In the genomic region with DNA sequence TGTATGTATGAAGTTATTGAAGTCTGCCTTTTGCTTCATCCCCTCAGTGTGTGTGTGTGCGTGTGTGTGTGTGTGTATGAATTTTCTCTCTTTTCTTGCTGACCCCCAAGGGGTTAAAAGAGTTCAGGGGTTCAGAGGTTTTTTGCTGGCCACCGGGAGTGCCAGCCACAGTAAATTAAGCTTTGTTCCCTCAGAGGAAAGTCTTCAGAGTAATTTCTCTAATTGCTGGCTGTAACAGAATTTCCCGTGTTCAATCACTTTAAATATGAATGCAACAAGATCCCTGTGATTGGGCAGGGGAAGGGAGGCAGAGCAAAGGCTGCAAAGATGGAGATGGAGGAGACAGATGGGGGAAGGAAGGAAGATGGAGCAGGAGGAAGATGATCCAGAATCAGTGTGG, we compare ENCODE assay signal across 21 mouse cellular contexts. TPM values are rescaled to one million over a fixed set of nuclear protein-coding genes. Genes with fewer than 3 reads are reported as not detected.
A peak's percentile ranks its signal among the peaks of the same experiment; 100 is the strongest.
DNase-seq lines count a peak whose midpoint lies in the region; ATAC-seq and TF ChIP-seq lines count a peak whose summit lies in the region.
"Had no signal": no experiment of that assay in that cellular context is flagged by ENCODE, and none has a peak within 500 bp of the region (broad histone marks: within the 10 kb centered on the region; RNA-seq: fewer than 3 reads in every experiment).

No protein-coding gene starts in this region.

- no peak for ATAC-seq in forebrain, embryonic 14.5 days
- no peak for ATAC-seq in forebrain, embryonic 16.5 days
- no peak for ATAC-seq in intestine, embryonic 14.5 days (replicated peaks; ENCODE audit: low FRiP score, low TSS enrichment, low read depth)
- no peak for ATAC-seq in intestine, embryonic 16.5 days
- ATAC-seq: forebrain, embryonic 15.5 days had no signal

- no peaks in the 10 kb centered on the region for H3K4me1 ChIP-seq in forebrain, embryonic 14.5 days (ENCODE audit: control insufficient read depth, insufficient read depth, low read length)
- H3K4me1 ChIP-seq in forebrain, embryonic 16.5 days (replicated peaks; ENCODE audit: control insufficient read depth, insufficient read depth, low read length) = no peaks in the 10 kb centered on the region
- H3K4me1 ChIP-seq in intestine, embryonic 14.5 days (replicated peaks; ENCODE audit: control insufficient read depth, insufficient read depth, low read length) = no peaks in the 10 kb centered on the region
- H3K4me1 ChIP-seq in intestine, embryonic 16.5 days (ENCODE audit: control insufficient read depth, insufficient read depth, low read length) = no peaks in the 10 kb centered on the region
- H3K4me1 ChIP-seq: forebrain, embryonic 12.5 days; forebrain, embryonic 15.5 days had no signal

- H3K27ac ChIP-seq in forebrain, embryonic 14.5 days (ENCODE audit: low read depth, low read length) = no peak overlapping the region
- no peak overlapping the region for H3K27ac ChIP-seq in forebrain, embryonic 16.5 days (ENCODE audit: low read length)
- no peak overlapping the region for H3K27ac ChIP-seq in intestine, embryonic 14.5 days (ENCODE audit: low read depth)
- H3K27ac ChIP-seq in intestine, embryonic 16.5 days (ENCODE audit: low read length) = no peak overlapping the region
- no peak overlapping the region for H3K27ac ChIP-seq in left cerebral cortex, adult 2 months
- H3K27ac ChIP-seq: embryonic facial prominence, embryonic 10.5 days; embryonic facial prominence, embryonic 12.5 days; forebrain, embryonic 12.5 days; forebrain, embryonic 15.5 days had no signal

- no peak for TF ChIP-seq CTCF in left cerebral cortex, adult 2 months (IDR thresholded peaks at IDR 0.05)

- intact Hi-C loops in left cerebral cortex, adult 2 months (cut with DNase I) = no loop called here

- no peak overlapping the region for H3K4me2 ChIP-seq in forebrain, embryonic 14.5 days (ENCODE audit: low read length)
- H3K4me2 ChIP-seq in forebrain, embryonic 16.5 days (ENCODE audit: low read length) = no peak overlapping the region
- H3K4me2 ChIP-seq in intestine, embryonic 14.5 days (ENCODE audit: low read length) = no peak overlapping the region
- H3K4me2 ChIP-seq in intestine, embryonic 16.5 days (ENCODE audit: low read depth, low read length) = no peak overlapping the region
- H3K4me2 ChIP-seq: embryonic facial prominence, embryonic 12.5 days; forebrain, embryonic 12.5 days; forebrain, embryonic 15.5 days had no signal

- H3K4me3 ChIP-seq in forebrain, embryonic 14.5 days (ENCODE audit: low read depth, low read length) = no peak overlapping the region
- H3K4me3 ChIP-seq in forebrain, embryonic 16.5 days (replicated peaks; ENCODE audit: low read length) = no peak overlapping the region
- H3K4me3 ChIP-seq in intestine, embryonic 14.5 days (ENCODE audit: low read depth, low read length) = no peak overlapping the region
- H3K4me3 ChIP-seq in intestine, embryonic 16.5 days (ENCODE audit: low read length) = no peak overlapping the region
- no peak overlapping the region for H3K4me3 ChIP-seq in left cerebral cortex, adult 2 months
- H3K4me3 ChIP-seq: embryonic facial prominence, embryonic 10.5 days; embryonic facial prominence, embryonic 12.5 days; forebrain, embryonic 12.5 days; forebrain, embryonic 15.5 days had no signal

- H3K27me3 ChIP-seq in forebrain, embryonic 14.5 days (replicated peaks; ENCODE audit: control insufficient read depth, insufficient read depth, low read length) = no peaks in the 10 kb centered on the region
- no peaks in the 10 kb centered on the region for H3K27me3 ChIP-seq in forebrain, embryonic 16.5 days (replicated peaks; ENCODE audit: control insufficient read depth, insufficient read depth, low read length)
- no peaks in the 10 kb centered on the region for H3K27me3 ChIP-seq in intestine, embryonic 14.5 days (replicated peaks; ENCODE audit: control insufficient read depth, insufficient read depth, low read length)
- H3K27me3 ChIP-seq in intestine, embryonic 16.5 days (replicated peaks; ENCODE audit: control insufficient read depth, insufficient read depth, low read length) = no peaks in the 10 kb centered on the region
- H3K27me3 ChIP-seq: embryonic facial prominence, embryonic 12.5 days; forebrain, embryonic 12.5 days; forebrain, embryonic 15.5 days had no signal

- no peaks in the 10 kb centered on the region for H3K36me3 ChIP-seq in forebrain, embryonic 14.5 days (ENCODE audit: control insufficient read depth, insufficient read depth, low read length)
- H3K36me3 ChIP-seq in forebrain, embryonic 16.5 days (ENCODE audit: control insufficient read depth, insufficient read depth) = no peaks in the 10 kb centered on the region
- H3K36me3 ChIP-seq in intestine, embryonic 14.5 days (ENCODE audit: control insufficient read depth, insufficient read depth, low read length) = no peaks in the 10 kb centered on the region
- no peaks in the 10 kb centered on the region for H3K36me3 ChIP-seq in intestine, embryonic 16.5 days (ENCODE audit: control insufficient read depth, insufficient read depth, low read length)
- H3K36me3 ChIP-seq: embryonic facial prominence, embryonic 10.5 days; embryonic facial prominence, embryonic 12.5 days; forebrain, embryonic 12.5 days; forebrain, embryonic 15.5 days had no signal

- DNase-seq in forebrain, embryonic 14.5 days (ENCODE audit: low spot score) = peak; percentile 13
- peak; percentile 12 for DNase-seq in intestine, embryonic 14.5 days (ENCODE audit: low spot score)
- DNase-seq in retina, embryonic 14.5 days (ENCODE audit: low spot score) = peak; percentile 74
- no peak for DNase-seq in left cerebral cortex, adult 2 months (ENCODE audit: extremely low spot score in 1 of 2, low spot score in 2 of 2)
- no peak for DNase-seq in adrenal gland, adult 18-20 months (ENCODE audit: low spot score in 2 of 2)
- DNase-seq: adrenal gland, adult 8-10 months; adrenal gland, postnatal 14 days; adrenal gland, postnatal 36 days; cerebellum, adult 11-12 months; cerebellum, adult 2 months; cerebellum, adult 9-10 months; cerebellum, postnatal 10 days; cerebellum, postnatal 25 days had no signal

- 18% methylated on average over 3 of the region's 3 CpGs for WGBS in forebrain, embryonic 14.5 days
- 21% methylated on average over 3 of the region's 3 CpGs for WGBS in forebrain, embryonic 16.5 days
- WGBS in intestine, embryonic 14.5 days = 37% methylated on average over 3 of the region's 3 CpGs
- 39% methylated on average over 3 of the region's 3 CpGs for whole genome bisulfite sequencing in intestine, embryonic 16.5 days

- no peak overlapping the region for H3K9ac ChIP-seq in forebrain, embryonic 14.5 days (ENCODE audit: low read length)
- no peak overlapping the region for H3K9ac ChIP-seq in forebrain, embryonic 16.5 days (replicated peaks; ENCODE audit: low read depth, low read length)
- H3K9ac ChIP-seq in intestine, embryonic 14.5 days (ENCODE audit: low read length) = no peak overlapping the region
- H3K9ac ChIP-seq in intestine, embryonic 16.5 days (ENCODE audit: low read depth, low read length) = no peak overlapping the region
- H3K9ac ChIP-seq: embryonic facial prominence, embryonic 12.5 days; forebrain, embryonic 12.5 days; forebrain, embryonic 15.5 days had no signal

- H3K9me3 ChIP-seq in forebrain, embryonic 14.5 days (replicated peaks; ENCODE audit: control insufficient read depth, low read length) = no peaks in the 10 kb centered on the region
- no peaks in the 10 kb centered on the region for H3K9me3 ChIP-seq in forebrain, embryonic 16.5 days (ENCODE audit: control insufficient read depth, low read length)
- H3K9me3 ChIP-seq in intestine, embryonic 14.5 days (ENCODE audit: control insufficient read depth, low read length) = no peaks in the 10 kb centered on the region
- no peaks in the 10 kb centered on the region for H3K9me3 ChIP-seq in intestine, embryonic 16.5 days (ENCODE audit: control insufficient read depth, low read length)
- H3K9me3 ChIP-seq: embryonic facial prominence, embryonic 10.5 days; embryonic facial prominence, embryonic 12.5 days; forebrain, embryonic 12.5 days; forebrain, embryonic 15.5 days had no signal

RNA-seq across cellular contexts. Expression of a gene that starts 3.3 kb away (rescaled TPM):
- polyA plus RNA-seq in forebrain, embryonic 14.5 days (2014; fragmentation: Nextera tagmentation; extraction: Ambion mirVana) = 0.10 and 0.22 TPM in 2 replicates
- polyA plus RNA-seq in forebrain, embryonic 16.5 days (2015; fragmentation: Nextera tagmentation; extraction: Ambion mirVana) = 0.39 and 0.58 TPM in 2 replicates
- polyA plus RNA-seq in intestine, embryonic 14.5 days (2014; fragmentation: Nextera tagmentation; extraction: Ambion mirVana) = 0.50 and 0.74 TPM in 2 replicates
- polyA plus RNA-seq in intestine, embryonic 16.5 days (2015; fragmentation: Nextera tagmentation; extraction: Ambion mirVana) = 0.48 and 0.70 TPM in 2 replicates
- not detected for total RNA-seq in left cerebral cortex, adult 2 months (2021)
- total RNA-seq in adrenal gland, adult 18-20 months (2021) = not detected
- total RNA-seq: adrenal gland, postnatal 36 days had no signal
- polyA plus RNA-seq: C2C12; cerebellum, adult 2 months; cortical plate, adult 2 months had no signal

RNA-seq across cellular contexts. Expression of a gene that starts 26.5 kb away (rescaled TPM):
- 245 and 274 TPM in 2 replicates for polyA plus RNA-seq in forebrain, embryonic 14.5 days (2014; fragmentation: Nextera tagmentation; extraction: Ambion mirVana)
- 478 and 525 TPM in 2 replicates for polyA plus RNA-seq in forebrain, embryonic 16.5 days (2015; fragmentation: Nextera tagmentation; extraction: Ambion mirVana)
- polyA plus RNA-seq in intestine, embryonic 14.5 days (2014; fragmentation: Nextera tagmentation; extraction: Ambion mirVana) = 350 and 386 TPM in 2 replicates
- 466 and 492 TPM in 2 replicates for polyA plus RNA-seq in intestine, embryonic 16.5 days (2015; fragmentation: Nextera tagmentation; extraction: Ambion mirVana)
- 100 to 1,000 TPM; 355 to 360 TPM for total RNA-seq in left cerebral cortex, adult 2 months (2021)
- 100 to 1,000 TPM; 245 to 319 TPM for total RNA-seq in adrenal gland, adult 18-20 months (2021)

RNA-seq across cellular contexts. Expression of a gene that starts 54.9 kb away (rescaled TPM):
- 7.1 and 10.1 TPM in 2 replicates for polyA plus RNA-seq in forebrain, embryonic 14.5 days (2014; fragmentation: Nextera tagmentation; extraction: Ambion mirVana)
- 12.8 and 13.2 TPM in 2 replicates for polyA plus RNA-seq in forebrain, embryonic 16.5 days (2015; fragmentation: Nextera tagmentation; extraction: Ambion mirVana)
- polyA plus RNA-seq in intestine, embryonic 14.5 days (2014; fragmentation: Nextera tagmentation; extraction: Ambion mirVana) = 8.8 and 10.9 TPM in 2 replicates
- polyA plus RNA-seq in intestine, embryonic 16.5 days (2015; fragmentation: Nextera tagmentation; extraction: Ambion mirVana) = 9.2 and 9.6 TPM in 2 replicates
- total RNA-seq in left cerebral cortex, adult 2 months (2021) = 1 to 10 TPM; 8.8 to 9.6 TPM
- 100 to 1,000 TPM; 101 to 131 TPM for total RNA-seq in adrenal gland, adult 18-20 months (2021)

Comparison
In these comparisons a context has a peak if more than half of its experiments do, and no peak if none do; other contexts are left out.
1. DNase-seq: peak in forebrain, embryonic 14.5 days (single experiment), intestine, embryonic 14.5 days (single experiment) and retina, embryonic 14.5 days (single experiment); none in left cerebral cortex, adult 2 months (0 of 2) and adrenal gland, adult 18-20 months (0 of 2).